Mouse (Mus musculus) lung, embryonic 14.5 days (tissue): ENCODE results near the gene Cd46. TPM values are rescaled to one million over a fixed set of nuclear protein-coding genes. Genes with fewer than 3 reads are reported as not detected.
A peak's percentile ranks its signal among the peaks of the same experiment; 100 is the strongest.

Experiments used
- ATAC-seq: fragments of 200-750 bp; cut with Nextera tagmentation; 2 replicates; pipeline ENCODE4 v1.8.0; 2017; ENCODE audit warnings: mild to moderate bottlenecking, moderate TSS enrichment, moderate library complexity; ENCODE audit not compliant: insufficient read depth
- DNase-seq: peaks from one replicate; pipeline ENCODE4 v3.0.0-alpha.2; 2015
- H3K27ac ChIP-seq: fragments of 300-500 bp; sonication (generic); 2 replicates; pipeline ENCODE4 v1.5.1; 2014; ENCODE audit warnings: low read depth, mild to moderate bottlenecking, moderate library complexity
- H3K27me3 ChIP-seq: fragments of 300-500 bp; sonication (generic); 2 replicates; pipeline ENCODE4 v1.6.1; 2014; ENCODE audit warnings: low read length, control low read depth; ENCODE audit not compliant: insufficient read depth
- H3K36me3 ChIP-seq: fragments of 300-500 bp; sonication (generic); 2 replicates; pipeline ENCODE4 v1.6.1; 2014; ENCODE audit warnings: control low read depth; ENCODE audit not compliant: insufficient read depth
- H3K4me1 ChIP-seq: fragments of 300-500 bp; sonication (generic); 2 replicates; pipeline ENCODE4 v1.6.1; 2014; ENCODE audit warnings: antibody characterized with exemption, control low read depth; ENCODE audit not compliant: insufficient read depth
- H3K4me2 ChIP-seq: fragments of 300-500 bp; sonication (generic); 2 replicates; pipeline ENCODE4 v1.6.1; 2014; ENCODE audit warnings: mild to moderate bottlenecking
- H3K4me3 ChIP-seq: fragments of 300-500 bp; sonication (generic); 2 replicates; pipeline ENCODE4 v1.5.1; 2014; ENCODE audit warnings: low read depth, low read length
- H3K9ac ChIP-seq: fragments of 300-500 bp; sonication (generic); 2 replicates; pipeline ENCODE4 v1.6.1; 2014
- H3K9me3 ChIP-seq: fragments of 300-500 bp; sonication (generic); 2 replicates; pipeline ENCODE4 v1.6.1; 2016; ENCODE audit warnings: low read depth, low read length, control low read depth
- CTCF ChIP-seq: IDR thresholded peaks from 2 replicates; pipeline ENCODE4 v1.5.1; 2016; ENCODE audit warnings: antibody characterized with exemption, low read depth
- WGBS: fragments of 180-500 bp; shearing (Covaris S2); extraction: QIAGEN DNeasy Blood & Tissue Kit; methylation state at CpG from one replicate; pipeline ENCODE4 v1.1.7; 2014; 5-methylcytosine and 5-hydroxymethylcytosine counted together
- polyA plus RNA-seq: library from polyadenylated mRNA; unstranded; fragments of >200 nt; fragmentation: Nextera tagmentation; extraction: Ambion mirVana; gene quantifications from 2 replicates; pipeline ENCODE4 v1.2.1, GENCODE M21; 2014

The Cd46 gene
- polyA plus RNA-seq, 1 experiment from 2014 or later, result 0.68 TPM

DNA sequence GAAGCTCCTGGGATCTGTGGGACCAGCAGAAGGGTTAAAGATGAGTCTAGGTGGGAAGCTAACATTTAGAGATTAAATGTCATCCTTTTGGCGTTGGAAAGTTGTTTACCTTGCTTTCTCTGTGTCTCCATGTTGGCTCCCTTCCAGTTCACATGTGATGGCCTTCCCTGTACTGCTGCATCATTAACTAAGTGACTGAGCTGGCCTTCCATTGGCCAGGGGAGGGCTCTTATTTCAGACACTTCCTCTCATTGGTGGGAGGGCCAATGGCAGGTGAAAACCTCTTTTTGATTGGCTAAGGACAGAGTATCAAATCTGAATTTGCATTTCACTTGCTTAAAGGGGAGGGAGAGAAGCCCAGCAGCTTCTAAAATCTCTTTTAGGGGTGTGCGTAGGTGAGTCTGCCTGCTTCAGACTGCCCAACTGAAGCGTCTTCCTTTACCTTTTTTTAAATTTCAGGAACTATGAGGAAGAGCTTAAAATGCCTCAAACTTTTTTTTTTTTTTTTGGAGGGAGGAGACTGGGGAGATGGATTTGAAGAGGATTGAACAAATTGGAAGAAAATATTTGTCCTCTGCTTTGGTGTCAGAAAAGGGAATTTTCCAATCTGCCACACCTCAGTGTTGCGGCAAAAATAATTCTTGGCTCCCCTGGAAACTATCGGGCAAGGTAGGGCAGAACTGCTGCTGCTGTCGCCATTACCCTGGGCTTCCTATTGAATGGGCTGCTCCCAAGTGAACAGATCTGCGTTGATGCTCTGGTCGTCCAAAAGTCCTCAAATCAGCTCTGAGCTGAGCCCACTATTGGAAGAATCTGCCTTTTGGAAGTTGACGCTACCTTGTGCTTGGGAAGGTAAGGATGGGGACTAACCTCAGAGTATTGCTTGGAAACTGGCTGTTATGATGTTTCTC, 73.7 kb downstream of the Cd46 start:
- no peaks in the 10 kb centered on the region for H3K27me3 ChIP-seq
- H3K4me2 ChIP-seq, result no peak overlapping the region
- H3K27ac ChIP-seq, result no peak overlapping the region
- H3K36me3 ChIP-seq, result no peaks in the 10 kb centered on the region
- H3K9me3 ChIP-seq, result no peaks in the 10 kb centered on the region
- TF ChIP-seq CTCF, result no peak
- ATAC-seq (no peak), DNase-seq (no peak)
- H3K4me3 ChIP-seq, result no peak overlapping the region
- no peaks in the 10 kb centered on the region for H3K4me1 ChIP-seq
- 77% methylated on average over 9 of the region's 9 CpGs for WGBS
- no peak overlapping the region for H3K9ac ChIP-seq

- Histone ChIP-seq H3K4me1 (no peaks in the 10 kb centered on the region), H3K27me3 (no peaks in the 10 kb centered on the region), H3K27ac (no peak overlapping the region), H3K4me2 (no peak overlapping the region), H3K4me3 (no peak overlapping the region), H3K9ac (no peak overlapping the region), H3K9me3 (no peaks in the 10 kb centered on the region), H3K36me3 (no peaks in the 10 kb centered on the region)
- no peak for TF ChIP-seq CTCF
- ATAC-seq (no peak), DNase-seq (no peak)
- 59% methylated on average over 4 of the region's 4 CpGs for WGBS
Measured at GRCm38 (mm10) chr1:195017626-195018025, 74.4 kb downstream of the Cd46 start.

- ATAC-seq (peak; percentile 77; the same call in 1 of the 2 replicates), DNase-seq (peak; percentile 73)
- Histone ChIP-seq H3K27ac (no peak overlapping the region), H3K4me3 (no peak overlapping the region), H3K4me2 (peak overlapping the region; percentile 44), H3K27me3 (no peaks in the 10 kb centered on the region), H3K4me1 (no peaks in the 10 kb centered on the region), H3K9ac (peak overlapping the region; percentile 11; the same call in 1 of the 2 replicates), H3K36me3 (no peaks in the 10 kb centered on the region), H3K9me3 (no peaks in the 10 kb centered on the region)
- TF ChIP-seq CTCF, result peak; percentile 51
- 50% methylated on average over 11 of the region's 11 CpGs for WGBS
Measured at GRCm38 (mm10) chr1:195016811-195017501, 75.1 kb downstream of the Cd46 start.

GRCm38 (mm10) chr1:195015281-195015680, 76.8 kb downstream of the Cd46 start:
- no peak overlapping the region for H3K9ac ChIP-seq

GRCm38 (mm10) chr1:195014201-195014885, 77.7 kb downstream of the Cd46 start:
- no peak for TF ChIP-seq CTCF
- ATAC-seq (no peak), DNase-seq (no peak)
- no peaks in the 10 kb centered on the region for H3K9me3 ChIP-seq
- no peak overlapping the region for H3K4me3 ChIP-seq
- no peaks in the 10 kb centered on the region for H3K27me3 ChIP-seq
- no peak overlapping the region for H3K27ac ChIP-seq
- no peaks in the 10 kb centered on the region for H3K36me3 ChIP-seq
- WGBS, result 54% methylated on average over 3 of the region's 3 CpGs
- H3K4me1 ChIP-seq, result no peaks in the 10 kb centered on the region
- H3K4me2 ChIP-seq, result no peak overlapping the region
- no peak overlapping the region for H3K9ac ChIP-seq

More at GRCm38 (mm10) chr1:195015281-195015680, 76.8 kb downstream of the Cd46 start:
- Histone ChIP-seq H3K4me1 (no peaks in the 10 kb centered on the region), H3K27me3 (no peaks in the 10 kb centered on the region), H3K27ac (no peak overlapping the region), H3K36me3 (no peaks in the 10 kb centered on the region), H3K9me3 (no peaks in the 10 kb centered on the region), H3K4me3 (no peak overlapping the region), H3K4me2 (no peak overlapping the region)
- WGBS, result 89% methylated on average over 1 of the region's 1 CpGs
- DNase-seq, result no peak
- no peak for TF ChIP-seq CTCF
- ATAC-seq, result no peak

GRCm38 (mm10) chr1:195012531-195012930, 79.5 kb downstream of the Cd46 start:
- H3K9me3 ChIP-seq, result no peaks in the 10 kb centered on the region
- no peaks in the 10 kb centered on the region for H3K27me3 ChIP-seq
- no peak for ATAC-seq
- no peak for DNase-seq
- no peak for TF ChIP-seq CTCF
- no peak overlapping the region for H3K4me3 ChIP-seq
- 71% methylated on average over 2 of the region's 2 CpGs for WGBS
- no peak overlapping the region for H3K4me2 ChIP-seq
- no peak overlapping the region for H3K9ac ChIP-seq
- no peaks in the 10 kb centered on the region for H3K36me3 ChIP-seq
- H3K27ac ChIP-seq, result no peak overlapping the region
- no peaks in the 10 kb centered on the region for H3K4me1 ChIP-seq

DNA sequence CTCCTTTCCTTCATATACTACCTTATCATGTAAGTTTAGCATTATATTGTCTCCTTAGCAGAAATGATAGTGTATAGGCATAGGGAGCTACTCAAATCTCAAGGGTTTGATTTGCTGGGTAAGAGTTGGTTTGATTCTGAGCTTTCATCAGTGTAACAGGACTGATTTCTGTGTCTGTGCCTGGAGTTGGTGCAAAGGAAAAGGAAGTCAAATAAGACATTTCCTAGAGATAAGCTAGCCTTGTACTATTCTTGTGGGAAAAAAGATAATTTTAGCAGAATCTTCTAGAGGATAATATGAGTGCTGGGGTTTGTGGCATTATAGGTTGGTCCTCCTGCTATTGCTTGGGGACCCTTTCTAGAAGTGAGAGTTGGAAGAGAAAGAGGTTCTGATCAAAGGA, 85.8 kb downstream of the Cd46 start:
- ATAC-seq (no peak), DNase-seq (no peak)

More for the DNA sequence above, 85.8 kb downstream of the Cd46 start:
- Histone ChIP-seq H3K9ac (no peak overlapping the region), H3K4me2 (no peak overlapping the region), H3K36me3 (no peaks in the 10 kb centered on the region), H3K27ac (no peak overlapping the region), H3K4me1 (no peaks in the 10 kb centered on the region), H3K9me3 (no peaks in the 10 kb centered on the region), H3K4me3 (no peak overlapping the region), H3K27me3 (no peaks in the 10 kb centered on the region)
- no peak for TF ChIP-seq CTCF
